Mouse (Mus musculus): ENCODE measurements around the gene Vmn1r138.
"Not testable (repeated sequence)": the region's sequence is repeated elsewhere in the genome, so short reads cannot be mapped to it uniquely, and the experiment has no call there.

The Vmn1r138 gene

DNA sequence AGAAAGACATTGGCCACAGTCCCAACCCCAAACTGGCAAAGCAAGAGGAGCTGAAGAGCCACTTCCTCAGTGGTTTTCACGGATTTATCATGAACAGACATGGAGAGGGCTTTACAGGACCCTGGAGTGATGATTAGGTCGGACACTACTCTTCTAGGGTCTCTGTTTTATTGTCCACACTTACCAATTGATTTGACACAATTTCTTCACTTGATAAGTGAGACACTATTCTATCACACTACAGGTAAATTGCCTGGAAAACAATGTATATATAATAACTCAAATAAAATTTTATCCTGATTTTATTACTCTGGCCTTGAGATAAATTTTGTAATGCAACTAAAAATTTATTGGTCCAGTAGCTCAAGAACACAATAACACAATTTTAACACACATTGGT lies at the start of gene Vmn1r138:
Gene Vmn1r138 (minus strand): TSS at position 101 of the 400 bp plus-strand sequence.
- not testable (repeated sequence) for DNase-seq

DNA sequence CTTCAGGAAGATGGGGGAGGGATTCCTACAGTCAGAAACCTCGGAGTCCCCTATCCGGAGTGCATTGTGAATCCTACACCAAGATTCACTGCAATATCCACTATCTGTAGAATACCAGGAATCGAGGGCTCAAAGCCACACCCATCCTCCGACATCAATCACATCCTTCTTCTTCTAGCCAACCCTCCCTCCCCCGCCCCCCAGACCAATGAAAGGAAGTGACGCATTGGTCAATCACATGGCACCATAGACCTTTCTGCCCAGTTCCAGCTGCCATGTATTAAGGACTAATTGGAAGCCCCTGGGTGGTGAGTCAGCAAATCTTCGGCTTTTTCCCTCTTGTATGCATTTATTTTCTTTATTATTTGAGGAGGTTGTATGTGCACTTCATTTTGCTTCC lies 40.1 kb upstream of the Vmn1r138 start, which contains the start of gene Vmn1r139:
Gene Vmn1r139 (plus strand): TSS at position 301 of the 400 bp plus-strand sequence.
- DNase-seq = not testable (repeated sequence)

- not testable (repeated sequence) for DNase-seq
These were observed 27.5 kb upstream of the Vmn1r138 start, which contains the start of gene Gm6176 for GRCm38 (mm10) chr7:22056205-22056604. TSS of gene Gm6176 (minus strand) at chr7:22056305.

GRCm38 (mm10) chr7:21994287-21994686 lies 34.4 kb downstream of the Vmn1r138 start, which contains the start of gene Vmn1r137:
TSS of gene Vmn1r137 (plus strand) at chr7:21994587.
- DNase-seq = not testable (repeated sequence)

Measured in lung, postnatal 4 days (tissue).